Mouse (Mus musculus) induced T-regulatory cell, adult 2 months (primary cell): Measurements from ENCODE around the gene Map3k5.
"Not testable (repeated sequence)": the region's sequence is repeated elsewhere in the genome, so short reads cannot be mapped to it uniquely, and the experiment has no call there.

Source experiments
- DNase-seq: peaks from one replicate; pipeline ENCODE4 v3.0.0-alpha.2; 2012; ENCODE audit warnings: low read depth

The Map3k5 gene

GRCm38 (mm10) chr10:19934384-19935294 lies at the start of gene Map3k5:
Gene Map3k5 (plus strand): TSS chr10:19934472.
- peak; percentile 66 for DNase-seq

GRCm38 (mm10) chr10:19886249-19886648 lies 48.0 kb upstream of the Map3k5 start:
- DNase-seq: peak; percentile 15

- DNase-seq: no peak
Measured at GRCm38 (mm10) chr10:19889908-19890307, 44.4 kb upstream of the Map3k5 start.

GRCm38 (mm10) chr10:19891686-19892085 lies 42.6 kb upstream of the Map3k5 start:
- DNase-seq: no peak

- no peak for DNase-seq
Measured at GRCm38 (mm10) chr10:19893146-19893545, 41.1 kb upstream of the Map3k5 start.

- peak; percentile 73 for DNase-seq
Measured at GRCm38 (mm10) chr10:19893976-19894375, 40.3 kb upstream of the Map3k5 start.

GRCm38 (mm10) chr10:19900191-19900590 lies 34.1 kb upstream of the Map3k5 start:
- no peak for DNase-seq

- DNase-seq: no peak
Measured at GRCm38 (mm10) chr10:19901992-19902391, 32.3 kb upstream of the Map3k5 start.

- DNase-seq: no peak
Measured at GRCm38 (mm10) chr10:19904077-19904820, 30.0 kb upstream of the Map3k5 start.

- DNase-seq: peak; percentile 97
Measured at GRCm38 (mm10) chr10:19907246-19907804, 26.9 kb upstream of the Map3k5 start, which contains the start of gene Pex7. Gene Pex7 (minus strand): TSS chr10:19907689.

GRCm38 (mm10) chr10:19908076-19908475 lies 26.2 kb upstream of the Map3k5 start:
- no peak for DNase-seq

GRCm38 (mm10) chr10:19910516-19910915 lies 23.8 kb upstream of the Map3k5 start:
- no peak for DNase-seq

GRCm38 (mm10) chr10:19911583-19911982 lies 22.7 kb upstream of the Map3k5 start:
- DNase-seq: peak; percentile 58

- no peak for DNase-seq
Measured at GRCm38 (mm10) chr10:19913806-19914205, 20.5 kb upstream of the Map3k5 start.

GRCm38 (mm10) chr10:19915301-19915700 lies 19.0 kb upstream of the Map3k5 start:
- peak; percentile 52 for DNase-seq

- no peak for DNase-seq
Measured at GRCm38 (mm10) chr10:19922410-19922809, 11.9 kb upstream of the Map3k5 start.

- DNase-seq: no peak
Measured at GRCm38 (mm10) chr10:19924256-19924655, 10.0 kb upstream of the Map3k5 start.

GRCm38 (mm10) chr10:19926391-19926897 lies 7.8 kb upstream of the Map3k5 start:
- not testable (repeated sequence) for DNase-seq

GRCm38 (mm10) chr10:19928205-19928604 lies 6.1 kb upstream of the Map3k5 start:
- DNase-seq: no peak

GRCm38 (mm10) chr10:19932986-19933385 lies 1.3 kb upstream of the Map3k5 start:
- no peak for DNase-seq

GRCm38 (mm10) chr10:19933511-19934383 lies 525 bp upstream of the Map3k5 start:
- DNase-seq: peak; percentile 90
